Mouse (Mus musculus) lung, adult 2 months (tissue): Measurements from ENCODE around the gene Atg7.

Experiments used
- CTCF ChIP-seq: fragments of 200-500 bp; IDR thresholded peaks from 2 replicates; pipeline ENCODE4 v1.5.1; 2011; ENCODE audit warnings: mild to moderate bottlenecking, low read length, control low read depth; ENCODE audit not compliant: insufficient read depth
- POLR2A ChIP-seq: fragments of 200-500 bp; IDR thresholded peaks from 2 replicates; pipeline ENCODE4 v1.6.1; 2011; ENCODE audit warnings: low read depth, mild to moderate bottlenecking, control low read depth, low read length, borderline replicate concordance; ENCODE audit errors: extremely low read depth

DNA sequence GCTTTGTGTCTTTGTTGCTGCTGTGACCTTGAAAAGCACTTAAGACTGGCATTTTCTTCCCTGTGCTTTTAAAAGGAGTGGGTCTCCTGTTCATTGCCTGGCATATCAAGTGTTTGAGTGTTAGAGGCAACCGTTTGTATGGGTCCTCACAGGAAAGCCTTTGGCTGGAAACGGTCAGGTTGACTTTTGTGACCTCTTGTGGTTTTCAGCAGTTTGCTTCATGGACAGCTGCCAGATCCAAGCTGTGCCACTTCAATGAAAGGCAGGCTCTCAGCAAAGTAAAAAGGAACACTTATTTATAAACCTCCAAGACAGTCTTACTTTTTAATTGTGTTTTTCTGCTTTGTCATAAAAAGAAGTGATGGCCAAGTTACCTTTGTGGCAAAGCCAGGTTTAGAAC lies 47.8 kb downstream of the Atg7 start:
- no peak for TF ChIP-seq CTCF
- TF ChIP-seq POLR2A: no peak
